Mouse (Mus musculus) G1E (cell line): ENCODE results near the gene A3galt2.

Experiments used
- CTCF ChIP-seq: IDR thresholded peaks from 2 replicates; pipeline ENCODE4 v1.5.1; 2012; ENCODE audit warnings: low read depth, low read length, inconsistent platforms, mixed read lengths
- GATA1 ChIP-seq: IDR thresholded peaks from 2 replicates; pipeline ENCODE4 v1.6.1; 2012; ENCODE audit warnings: borderline replicate concordance, low read length, inconsistent platforms, mixed read lengths

- TF ChIP-seq CTCF (no peak), GATA1 (no peak)
Measured at GRCm38 (mm10) chr4:128788108-128788507, 32.9 kb downstream of the A3galt2 start.
